ENCODE assay signal across 15 mouse cellular contexts in the genomic region with DNA sequence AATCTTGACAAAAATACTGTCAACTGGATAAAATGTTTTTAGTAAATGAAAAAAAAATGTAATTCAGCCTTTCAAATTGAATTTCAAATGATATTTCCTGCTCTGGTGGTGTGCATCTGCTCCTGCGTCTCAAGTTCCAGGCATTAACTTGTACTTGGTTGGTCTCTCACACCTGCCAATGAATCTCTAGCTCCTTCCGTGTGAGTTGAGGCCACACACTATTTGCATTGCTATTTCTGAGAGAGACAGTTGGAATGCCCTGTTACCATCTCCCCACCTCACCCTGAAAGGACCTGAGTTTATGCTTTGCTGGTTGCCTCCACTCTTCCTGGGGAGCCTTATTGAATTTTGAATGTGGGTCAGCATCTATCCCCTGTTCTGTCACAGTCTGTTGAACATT.
DNase-seq lines count a peak whose midpoint lies in the region.
"Had no signal": no experiment of that assay in that cellular context is flagged by ENCODE, and none has a peak within 500 bp of the region (broad histone marks: within the 10 kb centered on the region; RNA-seq: fewer than 3 reads in every experiment).

No protein-coding gene starts in this region.

- peak; percentile 6 for DNase-seq in kidney, adult 9 months
- no peak for DNase-seq in kidney, adult 18-20 months
- peak; percentile 6 for DNase-seq in retina, embryonic 14.5 days (ENCODE audit: low spot score)
- DNase-seq in retina, postnatal 1 day = no peak
- peak; percentile 36 for DNase-seq in brain, adult 2 months (ENCODE audit: low read depth, low spot score)
- DNase-seq in cerebellum, adult 8-10 months = no peak
- DNase-seq: adrenal gland, adult 2 months; adrenal gland, postnatal 14 days; cerebellum, adult 11-12 months; cerebellum, adult 9-10 months; cerebellum, postnatal 14 days; gastrocnemius, postnatal 25 days; heart, adult 18-20 months; heart, postnatal 10 days; heart, postnatal 36 days had no signal

Comparison
In these comparisons a context has a peak if more than half of its experiments do, and no peak if none do; other contexts are left out.
1. DNase-seq: peak in kidney, adult 9 months (single experiment), retina, embryonic 14.5 days (single experiment) and brain, adult 2 months (single experiment); none in kidney, adult 18-20 months (single experiment), retina, postnatal 1 day (single experiment) and cerebellum, adult 8-10 months (single experiment).